In genomic region chr6:70781336-70781735, GRCm38 (mm10) we compare ENCODE assay signal across 16 mouse cellular contexts.
"Had no signal": no experiment of that assay in that cellular context is flagged by ENCODE, and none has a peak within 500 bp of the region (broad histone marks: within the 10 kb centered on the region; RNA-seq: fewer than 3 reads in every experiment).

No protein-coding gene starts in this region.

- H3K4me3 ChIP-seq: lung, embryonic 15.5 days; megakaryocyte, embryonic 14.5 days; midbrain, embryonic 13.5 days; midbrain, embryonic 15.5 days; neural tube, embryonic 12.5 days had no signal

- H3K9me3 ChIP-seq: lung, embryonic 15.5 days; megakaryocyte, embryonic 14.5 days; midbrain, embryonic 13.5 days; midbrain, embryonic 15.5 days; neural tube, embryonic 12.5 days had no signal

- ATAC-seq: lung, postnatal 0 days; midbrain, embryonic 13.5 days; midbrain, embryonic 15.5 days had no signal

- H3K27ac ChIP-seq: lung, embryonic 15.5 days; macrophage; midbrain, embryonic 13.5 days; midbrain, embryonic 15.5 days; neural tube, embryonic 12.5 days had no signal

- DNase-seq: lung, adult 2 months; lung, postnatal 14 days; lung, postnatal 36 days; right cerebral cortex, postnatal 14 days; right cerebral cortex, postnatal 4 days; spleen, adult 18-20 months; thymus, adult 18-20 months; thymus, postnatal 14 days; thymus, postnatal 36 days had no signal

- H3K27me3 ChIP-seq: lung, embryonic 15.5 days; megakaryocyte, embryonic 14.5 days; midbrain, embryonic 13.5 days; midbrain, embryonic 15.5 days; neural tube, embryonic 12.5 days had no signal
